Mouse (Mus musculus): ENCODE measurements around the gene Rhot2.

Rhot2 gene

DNA sequence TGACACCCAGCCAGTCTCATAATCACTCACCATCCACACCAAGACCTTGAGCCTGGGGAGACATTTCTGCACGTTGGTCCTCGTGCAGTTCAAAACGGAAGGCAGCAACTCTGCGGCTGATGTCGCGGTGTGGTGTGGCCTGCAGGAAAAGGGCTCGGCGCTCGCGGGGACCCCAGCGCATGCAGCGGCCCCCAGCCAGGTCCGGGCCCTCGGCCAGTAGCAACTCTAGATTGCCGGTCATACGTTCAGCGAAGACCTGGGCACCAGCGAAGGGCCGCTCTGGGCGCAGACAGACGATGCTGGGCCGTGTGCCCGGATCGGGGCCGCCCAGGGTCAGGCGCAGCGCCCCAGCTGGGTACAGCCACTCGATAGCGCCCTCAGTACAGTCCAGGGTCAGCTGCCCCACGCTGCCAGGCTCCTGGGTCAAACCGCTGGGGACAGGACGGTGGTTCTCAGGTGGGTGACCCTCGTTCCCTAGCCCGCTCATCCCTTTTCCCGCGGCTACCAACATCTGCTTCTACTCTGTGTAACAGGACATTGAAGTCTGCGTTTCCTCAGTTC lies 48.4 kb downstream of the Rhot2 start:
- DNase-seq, result peak; percentile 19 to 53

DNA sequence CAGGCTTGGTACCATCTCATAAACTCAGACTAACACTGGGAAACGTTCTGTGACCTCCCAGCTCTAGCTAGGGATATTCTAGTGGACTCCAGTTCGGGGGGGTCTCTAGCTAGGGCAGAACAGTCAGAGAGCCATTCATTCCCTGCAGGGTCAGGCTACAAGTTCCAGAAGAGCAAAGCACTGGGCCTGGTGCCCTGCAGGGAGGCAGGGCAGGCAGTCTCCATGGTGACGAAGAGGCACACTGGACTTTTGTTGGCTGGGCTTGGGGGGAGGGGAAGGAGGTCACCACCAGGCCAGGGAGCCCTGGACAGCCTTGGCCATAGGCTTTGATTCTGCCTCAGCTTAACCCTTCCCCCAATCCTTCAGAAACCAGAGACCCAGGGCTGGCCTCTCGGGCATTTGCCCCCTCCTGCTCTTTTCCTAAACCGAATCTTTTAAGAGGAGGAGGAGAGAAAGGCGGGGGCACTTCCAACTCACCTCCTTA lies 49.0 kb downstream of the Rhot2 start, which contains the start of gene AC134908.4:
AC134908.4 (minus strand) TSS at position 51 of the 484 bp plus-strand sequence.
- DNase-seq, result peak; percentile 22 to 50

- DNase-seq, result no peak
Observed at GRCm38 (mm10) chr17:25794998-25795397, 49.7 kb downstream of the Rhot2 start.

DNA sequence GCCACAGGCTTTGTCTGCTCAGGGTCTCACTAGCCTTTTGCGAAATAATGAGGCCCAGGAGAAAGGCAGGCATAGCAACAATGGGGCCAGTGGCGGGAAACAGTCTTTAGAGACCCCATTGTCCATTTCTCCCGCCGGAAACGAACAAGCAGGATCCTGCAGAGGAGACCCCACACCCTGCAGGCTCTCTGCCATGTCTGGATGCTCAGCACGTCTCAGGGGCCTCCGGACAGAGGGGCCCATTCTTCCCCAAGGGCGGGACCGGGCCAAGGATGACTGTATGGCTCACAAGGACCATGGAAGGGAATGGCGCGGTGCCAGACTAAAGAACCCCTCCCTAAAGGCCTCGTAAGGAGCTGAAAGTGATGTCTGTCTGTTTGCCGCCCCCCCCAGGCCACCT lies 50.5 kb downstream of the Rhot2 start:
- DNase-seq, result peak in 1 of 2 experiments; percentile 45

DNA sequence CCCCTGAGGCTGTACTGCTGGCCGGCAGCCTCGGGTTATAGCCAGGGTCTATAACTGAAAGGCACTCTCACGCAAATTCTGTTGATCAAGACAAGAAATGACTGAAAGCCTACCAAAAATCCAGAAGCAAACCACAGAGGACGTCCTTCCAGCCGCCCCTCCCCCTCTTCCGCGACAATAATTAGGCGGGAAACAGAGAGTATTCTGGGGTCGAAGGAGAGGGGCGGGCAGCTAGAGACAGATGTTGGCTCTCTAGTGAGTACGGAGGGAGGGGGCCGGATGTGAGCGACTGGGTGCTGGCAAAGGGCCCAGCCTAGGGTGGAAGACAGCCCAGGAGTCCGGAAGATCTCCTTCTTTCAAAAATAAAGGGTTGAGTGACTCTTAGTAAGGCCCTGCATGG lies 52.0 kb downstream of the Rhot2 start, which contains the start of gene Fam173a:
Fam173a (minus strand) TSS at position 287 of the 400 bp plus-strand sequence.
- peak in 1 of 2 experiments; percentile 73 for DNase-seq

DNA sequence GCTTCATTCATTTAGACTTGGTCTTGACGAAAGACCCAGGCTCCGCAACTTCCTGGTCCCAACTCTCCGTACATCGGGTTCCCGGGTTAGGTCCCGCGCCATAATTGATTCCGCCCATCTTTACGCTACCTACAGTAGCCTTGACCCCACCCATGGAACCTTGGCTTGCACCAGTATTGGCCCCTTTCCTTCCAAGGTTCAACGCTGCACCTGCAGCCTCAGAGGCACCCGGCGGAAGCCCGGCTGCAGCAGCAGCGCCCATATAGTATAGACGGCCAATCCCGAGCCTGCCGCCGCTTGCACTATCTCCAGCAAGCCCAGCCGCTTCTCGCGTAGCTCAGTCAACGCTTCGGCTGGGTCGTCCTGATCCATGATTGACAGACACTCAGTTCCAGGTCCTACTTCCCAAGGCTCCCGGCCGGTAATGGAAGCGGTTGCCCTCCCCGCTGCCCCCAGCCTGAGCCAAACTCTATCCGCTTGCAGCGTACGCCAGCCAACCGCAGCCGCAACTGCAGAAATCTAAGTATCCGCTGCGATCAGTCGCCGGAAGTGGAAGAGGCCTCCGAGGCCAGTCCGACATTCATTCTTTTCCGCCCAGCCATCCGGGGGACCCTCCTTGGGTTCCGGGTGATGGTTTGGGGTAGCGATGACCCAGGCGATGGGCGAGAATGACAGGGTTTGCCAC lies 52.7 kb downstream of the Rhot2 start:
- peak; percentile 90 to 91 for DNase-seq

GRCm38 (mm10) chr17:25791320-25791842 lies 53.3 kb downstream of the Rhot2 start:
- peak in 1 of 2 experiments; percentile 33 for DNase-seq
